Mouse (Mus musculus) CH12.LX (cell line): ENCODE measurements around the gene Specc1l. TPM values are rescaled to one million over a fixed set of nuclear protein-coding genes. Genes with fewer than 3 reads are reported as not detected.

Experiments used
- DNase-seq: peaks from one replicate; pipeline ENCODE4 v3.0.0-alpha.2; 2013; ENCODE audit errors: extremely low read depth
- H3K27ac ChIP-seq: 2 replicates; pipeline ENCODE4 v1.5.1; 2012; ENCODE audit warnings: low read depth, mild to moderate bottlenecking, control low read depth, moderate library complexity; ENCODE audit not compliant: insufficient read depth
- H3K27me3 ChIP-seq: replicated peaks from 2 replicates; pipeline ENCODE3; 2012; ENCODE audit warnings: inconsistent platforms
- H3K36me3 ChIP-seq, 2 experiments: replicated peaks in 1 of 2; 2 replicates each; pipeline versions ENCODE3 to v1.6.1; 2012; ENCODE audit warnings: inconsistent platforms in 1 of 2, low read length in 1 of 2, mild to moderate bottlenecking in 1 of 2, mixed read lengths in 1 of 2, moderate library complexity in 1 of 2; ENCODE audit not compliant: control insufficient read depth in 1 of 2, insufficient read depth in 1 of 2
- H3K4me1 ChIP-seq, 2 experiments: 2 replicates each; pipeline ENCODE4 v1.6.1; 2012; ENCODE audit warnings: inconsistent platforms in 1 of 2, moderate library complexity in 1 of 2; ENCODE audit not compliant: insufficient read depth in 2 of 2, control insufficient read depth in 1 of 2
- H3K4me2 ChIP-seq: 2 replicates; pipeline ENCODE4 v1.6.1; 2012; ENCODE audit warnings: low read depth, mild to moderate bottlenecking, control low read depth; ENCODE audit not compliant: poor library complexity, insufficient read depth, severe bottlenecking
- H3K4me3 ChIP-seq, 3 experiments: fragments of 150-350 bp in 1 of 3; sonication (generic) in 1 of 3; replicated peaks in 1 of 3; 2 replicates each; pipeline versions ENCODE3 to v1.5.1; 2011 to 2012; ENCODE audit warnings: low read depth in 2 of 3, low read length in 2 of 3, mild to moderate bottlenecking in 2 of 3, moderate library complexity in 2 of 3, control low read depth in 1 of 3, improper control_type of control experiment in 1 of 3, inconsistent platforms in 1 of 3, mixed read lengths in 1 of 3; ENCODE audit not compliant: poor library complexity in 1 of 3
- H3K79me2 ChIP-seq: replicated peaks from 2 replicates; pipeline ENCODE4 v1.6.1; 2012; ENCODE audit warnings: mild to moderate bottlenecking, moderate library complexity; ENCODE audit not compliant: control insufficient read depth, poor library complexity, insufficient read depth, severe bottlenecking; ENCODE audit errors: extremely low read depth
- H3K9ac ChIP-seq: 2 replicates; pipeline ENCODE4 v1.6.1; 2012; ENCODE audit warnings: low read depth, mild to moderate bottlenecking, control low read depth, moderate library complexity; ENCODE audit not compliant: insufficient read depth
- H3K9me3 ChIP-seq: replicated peaks from 2 replicates; pipeline ENCODE3; 2012; ENCODE audit warnings: low read length, inconsistent platforms, mixed read lengths
- CTCF ChIP-seq, 2 experiments: IDR thresholded peaks in 1 of 2; conservative IDR thresholded peaks in 1 of 2; 2 replicates each; pipeline ENCODE4 v1.5.1; 2011 to 2012; ENCODE audit warnings: low read depth in 2 of 2, low read length in 2 of 2, improper control_type of control experiment in 1 of 2, inconsistent platforms in 1 of 2, mild to moderate bottlenecking in 1 of 2, moderate library complexity in 1 of 2
- E2F4 ChIP-seq: IDR thresholded peaks from 2 replicates; pipeline ENCODE4 v1.6.1; 2011; ENCODE audit warnings: low read depth, low read length, improper control_type of control experiment; ENCODE audit not compliant: insufficient replicate concordance
- EP300 ChIP-seq: IDR thresholded peaks from 2 replicates; pipeline ENCODE4 v1.6.1; 2011; ENCODE audit warnings: low read length, improper control_type of control experiment
- IRF4 ChIP-seq: IDR thresholded peaks from 2 replicates; pipeline ENCODE4 v1.6.1; 2014; ENCODE audit warnings: low read depth, mild to moderate bottlenecking, inconsistent platforms, low read length, improper control_type of control experiment
- JUN ChIP-seq: IDR thresholded peaks from 2 replicates; pipeline ENCODE4 v1.6.1; 2011; ENCODE audit warnings: low read depth, mild to moderate bottlenecking, low read length, improper control_type of control experiment, moderate library complexity; ENCODE audit not compliant: insufficient read depth
- JUND ChIP-seq: conservative IDR thresholded peaks from 2 replicates; pipeline ENCODE4 v1.6.1; 2011; ENCODE audit warnings: low read depth, low read length, improper control_type of control experiment
- NELFE ChIP-seq: IDR thresholded peaks from 2 replicates; pipeline ENCODE4 v1.6.1; 2011; ENCODE audit warnings: low read depth, low read length, improper control_type of control experiment
- PAX5 ChIP-seq: IDR thresholded peaks from 2 replicates; pipeline ENCODE4 v1.6.1; 2012; ENCODE audit warnings: low read length, inconsistent platforms, mixed read lengths
- POLR2A ChIP-seq: IDR thresholded peaks from 2 replicates; pipeline ENCODE4 v1.6.1; 2011; ENCODE audit warnings: low read depth, mild to moderate bottlenecking, improper control_type of control experiment, low read length
- POLR2AphosphoS2 ChIP-seq: IDR thresholded peaks from 2 replicates; pipeline ENCODE4 v1.6.1; 2011; ENCODE audit warnings: low read depth, low read length, improper control_type of control experiment
- RAD21 ChIP-seq: IDR thresholded peaks from 2 replicates; pipeline ENCODE4 v1.6.1; 2011; ENCODE audit warnings: low read depth, mild to moderate bottlenecking, low read length, improper control_type of control experiment, moderate library complexity
- SIN3A ChIP-seq: IDR thresholded peaks from 2 replicates; pipeline ENCODE4 v1.6.1; 2012; ENCODE audit warnings: low read length, improper control_type of control experiment, inconsistent platforms
- UBTF ChIP-seq: IDR thresholded peaks from 2 replicates; pipeline ENCODE4 v1.6.1; 2012; ENCODE audit warnings: low read depth, mild to moderate bottlenecking, inconsistent platforms, low read length, improper control_type of control experiment, moderate library complexity
- USF1 ChIP-seq: IDR thresholded peaks from 2 replicates; pipeline ENCODE4 v1.6.1; 2014; ENCODE audit warnings: low read depth, mild to moderate bottlenecking, inconsistent platforms, low read length, improper control_type of control experiment
- USF2 ChIP-seq: conservative IDR thresholded peaks from 2 replicates; pipeline ENCODE4 v1.6.1; 2011; ENCODE audit warnings: low read depth, low read length, improper control_type of control experiment
- ZNF384 ChIP-seq: IDR thresholded peaks from 2 replicates; pipeline ENCODE4 v1.6.1; 2012; ENCODE audit warnings: low read depth, low read length, improper control_type of control experiment, inconsistent platforms
- dilution Hi-C: fragments of 300-500 bp; cut with MboI; formaldehyde crosslinking; loops from 2 replicates; pipeline ENCODE4 v1.14.3; 2020; ENCODE audit warnings: low sequenced_read_pairs; ENCODE audit not compliant: extremely low pct_unique_long_range_greater_than_20kb, extremely low pct_ligation_motif_present
- in situ Hi-C: fragments of 300-500 bp; cut with MboI; formaldehyde crosslinking; loops from 3 replicates; pipeline ENCODE4 v1.14.3; 2019; ENCODE audit warnings: low sequenced_read_pairs, low pct_ligation_motif_present, low pct_unique_long_range_greater_than_20kb, mixed read lengths
- polyA plus RNA-seq: library from polyadenylated mRNA; unstranded; fragments of >175 nt; gene quantifications from 2 replicates; pipeline ENCODE4 v1.2.1, GENCODE M21; 2012; ENCODE audit warnings: low read depth; ENCODE audit not compliant: insufficient read length
- total RNA-seq, 2 experiments: library from RNA; depleted of rRNA; stranded (reverse); fragments of 300-350 nt in 1 of 2; fragments of >200 nt in 1 of 2; gene quantifications; 2 replicates each; pipeline ENCODE4 v1.2.3; 2012 to 2014

Specc1l gene
- total and polyA plus RNA-seq, 3 experiments: 18.6 to 25.1 (median 21.1) TPM

- H3K27me3 ChIP-seq: no peaks in the 10 kb centered on the region
- no peak; the same call in 1 of the 2 replicates for TF ChIP-seq RAD21
- TF ChIP-seq JUND: no peak
- TF ChIP-seq USF2: no peak
- TF ChIP-seq JUN: no peak
- TF ChIP-seq EP300: no peak
- TF ChIP-seq SIN3A: no peak
- TF ChIP-seq CTCF (conservative IDR thresholded peaks at IDR 0.05 in 1 of 2, IDR thresholded peaks at IDR 0.05 in 1 of 2; ENCODE audit: low read depth in 2 of 2, low read length in 2 of 2): no peak
- TF ChIP-seq NELFE: no peak
- no peak for TF ChIP-seq UBTF
- TF ChIP-seq ZNF384: no peak
- TF ChIP-seq PAX5: no peak
- no peak for TF ChIP-seq IRF4
- no peak for TF ChIP-seq POLR2A
- no peak for DNase-seq
- H3K4me2 ChIP-seq: no peak overlapping the region
- in situ Hi-C loops: no loop called here
- dilution Hi-C loops: no loop called here
- H3K4me3 ChIP-seq: no peak overlapping the region
- H3K9ac ChIP-seq: no peak overlapping the region
- peaks cover 34 to 93% of the 10 kb centered on the region in 2 experiments for H3K36me3 ChIP-seq
- H3K9me3 ChIP-seq: peaks cover 18% of the 10 kb centered on the region
- H3K79me2 ChIP-seq: no peaks in the 10 kb centered on the region
- H3K4me1 ChIP-seq: peaks cover 0 to 10% of the 10 kb centered on the region in 2 experiments; a peak in 1 of 4 replicates
- H3K27ac ChIP-seq: no peak overlapping the region
Measured at GRCm38 (mm10) chr10:75165825-75166481, 45.9 kb upstream of the Specc1l start.

GRCm38 (mm10) chr10:75166601-75167000 is 45.3 kb upstream of the Specc1l start:
- H3K4me3 ChIP-seq: no peak overlapping the region
- TF ChIP-seq EP300 (no peak), POLR2AphosphoS2 (no peak), POLR2A (no peak), USF1 (no peak), ZNF384 (no peak), PAX5 (no peak), E2F4 (no peak)
- H3K79me2 ChIP-seq: no peaks in the 10 kb centered on the region
- peaks cover 0 to 10% of the 10 kb centered on the region in 2 experiments; a peak in 1 of 4 replicates for H3K4me1 ChIP-seq
- peaks cover 36 to 96% of the 10 kb centered on the region in 2 experiments for H3K36me3 ChIP-seq
- H3K9ac ChIP-seq: no peak overlapping the region
- in situ Hi-C loops (no loop called here), dilution Hi-C loops (no loop called here)
- no peak overlapping the region for H3K4me2 ChIP-seq
- H3K9me3 ChIP-seq: peaks cover 18% of the 10 kb centered on the region
- H3K27me3 ChIP-seq: no peaks in the 10 kb centered on the region
- no peak for DNase-seq
- H3K27ac ChIP-seq: no peak overlapping the region
